Mouse (Mus musculus): ENCODE measurements around the gene Myocos.
"Not testable (repeated sequence)": the region's sequence is repeated elsewhere in the genome, so short reads cannot be mapped to it uniquely, and the experiment has no call there.

The Myocos gene

DNA sequence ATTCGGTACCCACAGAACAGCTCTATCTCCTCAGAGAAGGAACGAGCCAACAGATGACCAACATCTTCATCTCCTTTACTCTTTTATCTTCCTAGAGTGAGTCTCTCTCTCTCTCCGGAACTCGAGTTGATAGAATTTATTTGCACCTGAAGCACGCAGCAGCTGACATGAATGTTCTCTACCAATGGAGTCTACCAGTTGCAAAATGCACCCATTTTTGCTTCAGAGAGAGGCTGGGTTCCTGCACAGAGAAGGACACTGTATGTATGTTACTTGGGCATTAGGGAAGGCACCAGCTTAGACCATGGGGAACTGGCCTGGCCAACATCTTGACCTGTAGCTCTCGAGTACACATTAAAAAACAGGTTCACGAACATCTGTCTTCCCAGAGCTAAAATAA lies at the start of gene Myocos:
Gene Myocos, minus strand, starts transcription at position 101 of the 400 bp plus-strand sequence.
- DNase-seq (ENCODE audit: low spot score), result no peak

GRCm38 (mm10) chr1:162700389-162701066 lies 42.5 kb upstream of the Myocos start:
- DNase-seq (ENCODE audit: low spot score), result no peak

GRCm38 (mm10) chr1:162697866-162698265 lies 39.8 kb upstream of the Myocos start:
- no peak for DNase-seq (ENCODE audit: low spot score)

- DNase-seq (ENCODE audit: low spot score), result no peak
Observed at GRCm38 (mm10) chr1:162693721-162694120, 35.7 kb upstream of the Myocos start.

- DNase-seq (ENCODE audit: low spot score), result no peak
Observed at GRCm38 (mm10) chr1:162665486-162666174, 7.6 kb upstream of the Myocos start.

DNA sequence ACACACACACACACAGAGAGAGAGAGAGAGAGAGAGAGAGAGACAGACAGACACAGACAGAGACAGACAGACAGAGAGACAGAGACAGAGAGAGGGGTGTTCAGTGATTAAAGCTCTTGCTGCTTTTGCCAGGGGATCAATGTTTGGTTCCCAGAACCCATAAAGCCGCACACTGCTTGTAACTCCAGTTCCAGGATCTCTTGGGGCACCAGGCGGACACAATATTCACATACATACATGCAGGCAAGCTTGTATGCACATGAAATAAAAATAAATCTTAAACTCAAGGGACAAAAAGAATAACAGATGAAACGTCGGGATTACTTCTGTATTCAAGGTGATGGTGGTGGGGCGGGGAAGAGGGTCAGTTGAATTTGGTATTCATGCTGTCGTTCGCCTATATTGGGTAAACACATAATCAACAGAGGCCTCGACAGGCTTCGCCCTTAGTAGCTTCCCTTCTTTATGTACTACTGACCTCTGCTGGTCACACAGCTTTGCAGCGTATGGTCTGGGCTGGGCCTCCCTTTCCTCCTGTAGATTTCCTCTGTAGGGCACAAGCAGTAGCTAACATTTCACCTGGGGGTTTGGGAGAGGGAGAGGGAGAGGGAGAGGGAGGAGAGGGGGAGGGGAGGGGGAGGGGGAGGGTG lies 6.9 kb upstream of the Myocos start:
- DNase-seq (ENCODE audit: low spot score), result no peak

DNA sequence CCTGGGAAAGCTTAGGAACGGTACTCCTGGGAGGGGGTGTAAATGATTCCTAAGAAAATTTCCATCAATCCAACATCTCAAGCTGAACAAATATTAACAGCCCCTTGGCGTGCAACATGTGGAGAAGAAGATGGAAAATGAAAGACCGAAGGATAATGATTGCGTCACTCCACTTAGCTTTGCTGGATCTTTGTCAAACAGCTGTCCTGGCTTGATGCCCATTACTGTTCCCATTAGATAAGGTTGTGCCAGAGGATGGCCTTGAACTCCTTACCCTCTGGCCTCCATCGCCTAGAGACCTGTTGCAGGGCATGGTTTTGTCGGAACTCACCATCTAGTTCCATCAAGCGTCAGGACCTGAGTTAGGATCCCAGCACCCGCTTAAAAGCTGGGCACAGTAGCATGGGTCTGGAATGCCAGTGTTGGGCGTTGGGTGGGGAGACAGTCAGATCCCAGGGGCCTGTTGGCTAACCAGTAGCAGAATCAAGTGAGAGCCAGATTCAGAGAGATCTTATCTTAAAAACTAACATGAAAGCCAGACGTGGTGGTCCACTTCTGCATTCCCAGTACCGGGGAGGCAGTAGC lies 2.3 kb upstream of the Myocos start:
- DNase-seq (ENCODE audit: low spot score), result no peak

DNA sequence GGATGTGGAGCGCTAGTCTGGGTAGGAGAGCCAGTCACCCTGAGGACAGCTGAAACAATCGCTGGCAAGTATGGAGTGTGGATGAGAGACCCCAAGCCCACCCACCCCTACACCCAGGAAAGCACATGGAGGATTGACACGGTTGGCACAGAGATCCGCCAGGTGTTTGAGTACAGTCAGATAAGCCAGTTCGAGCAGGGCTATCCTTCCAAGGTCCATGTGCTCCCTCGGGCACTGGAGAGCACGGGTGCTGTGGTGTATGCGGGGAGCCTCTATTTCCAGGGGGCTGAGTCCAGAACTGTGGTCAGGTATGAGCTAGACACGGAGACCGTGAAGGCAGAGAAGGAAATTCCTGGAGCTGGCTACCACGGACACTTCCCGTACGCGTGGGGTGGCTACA lies 9.6 kb downstream of the Myocos start:
- DNase-seq (ENCODE audit: low spot score), result no peak

DNA sequence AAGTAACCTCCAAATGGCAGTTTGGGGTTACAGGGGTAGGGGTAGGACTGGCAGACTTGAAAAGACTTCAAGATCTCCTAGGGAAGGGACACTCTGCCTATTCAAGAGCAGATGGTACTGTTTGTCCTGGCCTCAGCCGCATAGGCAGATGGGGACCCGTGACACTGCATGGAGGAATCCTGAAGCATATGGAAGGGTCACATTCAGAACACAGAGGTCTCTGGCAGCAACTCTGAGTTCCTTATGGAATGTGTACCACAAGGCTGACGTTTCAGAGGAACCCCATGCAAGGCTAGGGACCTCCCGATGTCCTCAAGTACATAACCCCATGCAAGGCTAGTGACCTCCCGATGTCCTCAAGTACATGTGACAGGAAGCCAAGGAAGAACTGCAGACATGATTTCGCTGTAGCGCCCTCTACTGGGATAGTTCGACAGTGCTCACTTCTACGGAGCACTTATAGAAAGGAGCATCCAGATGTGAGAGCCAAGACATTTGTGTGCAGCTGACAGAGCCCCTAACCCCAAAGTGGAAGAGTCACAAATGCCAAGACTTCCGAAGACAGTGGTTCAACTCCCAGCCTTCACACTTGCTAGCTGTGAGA lies 11.8 kb downstream of the Myocos start:
- no peak for DNase-seq (ENCODE audit: low spot score)

DNA sequence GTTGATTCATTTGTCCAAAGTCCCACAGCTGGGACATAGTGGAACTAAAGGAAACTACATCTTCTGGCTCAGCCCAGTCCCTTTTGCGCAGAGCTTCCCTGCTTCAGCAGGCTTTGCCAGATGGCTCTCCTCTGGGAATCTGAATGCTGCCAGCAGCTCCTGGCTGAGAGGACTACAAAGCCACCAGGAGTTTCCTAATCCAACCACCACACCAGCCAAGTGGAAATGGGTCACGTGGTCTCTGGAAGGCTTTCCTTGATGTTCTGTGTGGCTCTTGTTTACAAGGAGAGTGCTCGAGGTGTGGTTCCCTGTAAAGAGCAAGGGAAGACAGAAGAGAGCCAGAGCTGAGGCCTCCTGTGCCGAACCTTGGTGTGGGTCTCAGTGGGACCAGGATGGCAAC lies 14.3 kb downstream of the Myocos start:
- DNase-seq (ENCODE audit: low spot score), result no peak

DNA sequence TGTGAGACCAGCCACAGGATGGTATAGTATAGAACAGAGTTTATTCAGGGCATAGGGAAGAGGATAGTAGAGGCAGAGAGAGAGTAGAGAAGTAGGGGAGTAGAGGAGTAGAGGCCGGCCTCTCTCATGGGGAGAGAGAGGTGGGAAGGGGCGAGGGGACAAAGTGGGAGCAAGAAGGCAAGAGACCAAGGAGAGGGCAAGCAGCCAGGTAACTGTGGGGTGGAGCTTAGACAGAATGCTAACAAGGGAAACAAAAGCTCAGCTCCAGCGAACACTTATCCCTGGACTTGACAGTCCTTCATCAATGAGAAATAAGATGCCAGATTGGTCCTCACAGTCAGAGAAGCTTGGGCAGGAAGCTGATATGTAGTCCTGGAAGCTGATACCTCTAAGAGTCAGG lies 15.4 kb downstream of the Myocos start:
- no peak for DNase-seq (ENCODE audit: low spot score)

DNA sequence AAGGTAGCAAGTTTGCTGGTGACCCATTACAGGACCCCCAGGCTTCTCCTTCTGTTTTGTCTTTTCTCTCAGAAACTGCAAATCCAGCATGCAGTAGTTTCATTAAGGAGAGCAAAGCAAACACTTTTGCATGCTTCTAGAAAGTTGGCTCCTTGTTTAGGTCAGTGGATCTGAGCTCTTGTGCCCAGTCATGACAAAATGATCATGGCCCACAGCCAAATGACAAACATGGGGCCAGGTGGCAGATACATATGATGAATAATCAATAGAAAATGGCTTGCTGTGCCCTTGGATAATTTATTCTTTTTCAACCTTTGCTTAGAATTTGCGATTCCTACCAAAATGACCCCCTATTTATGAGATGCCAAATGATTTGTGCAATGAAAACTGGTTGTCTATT lies 18.2 kb downstream of the Myocos start:
- DNase-seq (ENCODE audit: low spot score), result no peak

DNA sequence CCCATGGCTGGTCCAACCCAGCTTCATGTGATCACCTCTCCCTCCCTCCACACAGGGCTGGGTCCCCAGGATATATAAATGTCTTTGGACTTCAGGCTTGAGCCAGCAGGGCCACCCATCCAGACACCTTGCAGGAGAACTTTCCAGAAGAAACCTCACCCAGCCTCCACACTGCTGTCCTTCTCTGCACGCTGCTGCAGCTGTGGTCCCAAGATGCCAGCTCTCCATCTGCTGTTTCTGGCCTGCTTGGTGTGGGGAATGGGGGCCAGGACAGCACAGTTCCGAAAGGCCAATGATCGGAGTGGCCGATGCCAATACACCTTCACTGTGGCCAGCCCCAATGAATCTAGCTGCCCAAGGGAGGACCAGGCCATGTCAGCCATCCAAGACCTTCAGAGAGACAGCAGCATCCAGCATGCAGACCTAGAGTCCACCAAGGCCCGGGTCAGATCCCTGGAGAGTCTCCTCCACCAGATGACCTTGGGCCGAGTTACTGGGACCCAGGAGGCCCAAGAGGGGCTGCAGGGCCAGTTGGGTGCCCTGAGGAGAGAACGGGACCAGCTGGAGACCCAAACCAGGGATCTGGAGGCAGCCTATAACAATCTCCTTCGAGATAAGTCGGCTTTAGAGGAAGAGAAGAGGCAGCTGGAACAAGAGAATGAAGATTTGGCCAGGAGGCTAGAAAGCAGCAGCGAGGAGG lies 18.8 kb downstream of the Myocos start, which contains the start of gene Myoc:
Gene Myoc, plus strand, starts transcription at position 105 of the 700 bp plus-strand sequence.
- no peak for DNase-seq (ENCODE audit: low spot score)

DNA sequence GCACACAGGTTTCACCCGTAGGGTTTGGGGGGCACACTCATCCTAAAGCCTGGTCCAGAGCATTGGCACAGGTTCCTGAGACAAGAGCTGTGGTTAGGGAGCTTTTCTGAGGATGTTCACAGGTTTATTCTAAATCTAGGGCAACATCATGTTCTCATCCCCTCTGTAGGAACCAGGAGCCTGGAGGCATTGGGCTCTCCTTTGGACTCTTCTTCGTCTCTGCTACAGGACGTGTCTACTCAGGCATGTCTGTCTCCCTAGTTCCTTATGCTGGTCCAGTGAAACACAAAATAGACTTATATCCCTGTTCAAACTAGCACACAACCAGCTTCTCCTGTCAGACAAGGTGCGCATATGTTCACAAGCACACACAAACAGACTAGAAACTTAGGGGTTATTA lies 19.5 kb downstream of the Myocos start:
- no peak for DNase-seq (ENCODE audit: low spot score)

GRCm38 (mm10) chr1:162636516-162636915 lies 21.5 kb downstream of the Myocos start:
- no peak for DNase-seq (ENCODE audit: low spot score)

DNA sequence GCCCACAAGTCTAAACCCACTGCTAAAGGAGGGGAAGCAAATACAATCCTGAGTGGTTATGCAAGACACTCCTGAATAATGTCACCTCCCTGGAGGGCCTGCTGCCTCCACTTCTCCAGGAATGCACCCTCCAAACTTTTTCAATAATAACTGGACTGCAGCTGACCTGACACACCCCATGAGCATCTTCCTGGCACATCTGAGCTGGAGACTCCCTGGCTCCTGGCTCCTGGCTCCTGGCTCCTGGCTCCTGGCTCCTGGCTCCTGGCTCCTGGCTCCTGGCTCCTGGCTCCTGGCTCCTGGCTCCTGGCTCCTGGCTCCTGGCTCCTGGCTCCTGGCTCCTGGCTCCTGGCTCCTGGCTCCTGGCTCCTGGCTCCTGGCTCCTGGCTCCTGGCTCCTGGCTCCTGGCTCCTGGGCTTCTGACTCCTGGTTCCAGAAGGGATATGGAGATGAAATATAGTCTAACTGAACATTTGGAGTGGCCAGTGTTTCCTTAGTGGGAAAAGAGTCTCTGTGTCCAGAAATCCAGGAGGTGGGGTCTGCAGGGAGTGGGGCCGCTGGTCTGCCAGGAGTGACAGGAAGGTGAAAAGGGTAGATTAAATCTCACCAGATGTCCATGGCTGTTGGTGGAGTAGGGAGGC lies 22.6 kb downstream of the Myocos start:
- DNase-seq (ENCODE audit: low spot score), result not testable (repeated sequence)

- not testable (repeated sequence) for DNase-seq (ENCODE audit: low spot score)
Observed at GRCm38 (mm10) chr1:162628326-162628725, 29.7 kb downstream of the Myocos start.

DNA sequence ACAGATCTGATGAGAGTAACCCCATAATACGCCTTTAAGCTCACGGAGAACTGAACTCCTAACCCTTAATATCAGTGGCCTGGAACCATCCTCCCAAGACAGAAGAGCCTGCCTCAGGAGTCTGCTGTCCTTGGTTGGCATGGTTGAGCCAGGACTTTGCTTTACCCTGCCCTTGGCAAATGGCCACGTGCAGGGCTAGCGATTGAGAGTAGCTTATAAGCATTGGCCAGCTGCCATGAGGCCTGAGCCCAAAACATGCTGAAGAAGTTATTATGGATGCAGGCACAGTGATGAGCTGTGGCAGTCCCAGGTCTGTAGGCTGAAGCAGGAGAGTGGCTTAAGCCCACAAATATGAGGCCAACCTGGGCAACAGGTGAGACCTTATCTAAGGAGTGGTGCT lies 30.2 kb downstream of the Myocos start:
- DNase-seq (ENCODE audit: low spot score), result not testable (repeated sequence)

DNA sequence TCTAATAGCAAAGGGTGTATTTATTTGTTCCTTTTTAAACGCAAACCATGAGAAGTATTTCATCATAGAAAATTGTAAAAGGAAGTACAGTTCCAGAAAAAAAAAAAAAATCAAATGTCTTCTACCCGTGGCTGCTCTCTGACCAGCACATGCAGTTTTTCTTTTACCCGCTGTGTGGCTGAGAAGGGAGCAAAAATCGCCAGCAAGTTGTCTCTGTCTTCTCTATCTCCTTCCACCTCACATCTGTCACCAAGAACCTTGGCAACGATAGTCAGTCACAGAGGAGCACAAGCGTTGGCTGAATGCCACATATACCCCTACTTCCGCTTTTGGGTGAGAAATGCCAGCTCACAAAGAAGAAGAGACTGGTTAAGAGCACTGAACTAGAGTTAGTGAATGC lies 32.8 kb downstream of the Myocos start:
- no peak for DNase-seq (ENCODE audit: low spot score)

GRCm38 (mm10) chr1:162623895-162624294 lies 34.1 kb downstream of the Myocos start:
- no peak for DNase-seq (ENCODE audit: low spot score)

DNA sequence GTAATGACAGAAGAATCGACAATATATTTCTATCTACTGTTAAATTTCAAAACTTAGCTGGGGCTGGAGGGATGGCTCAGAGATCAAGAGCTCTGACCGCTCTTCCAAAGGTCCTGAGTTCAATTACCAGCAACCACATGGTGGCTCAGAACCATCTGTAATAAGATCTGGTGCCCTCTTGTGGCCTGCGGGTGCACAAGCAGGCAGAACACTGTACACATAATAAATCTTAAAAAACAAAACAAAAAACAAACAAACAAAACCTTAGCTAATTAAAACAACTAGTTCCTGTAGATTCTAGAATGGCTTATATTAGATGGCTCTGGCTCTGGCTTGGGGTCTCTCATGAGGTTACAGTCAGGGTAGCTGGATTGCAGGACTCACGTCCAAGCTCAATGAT lies 37.5 kb downstream of the Myocos start:
- DNase-seq (ENCODE audit: low spot score), result no peak

Data from urinary bladder, postnatal 10 days (tissue).